Comparison of ENCODE assay signal across 10 mouse cellular contexts in genomic region chr9:111077745-111078144, GRCm38 (mm10). TPM values are rescaled to one million over a fixed set of nuclear protein-coding genes. Genes with fewer than 3 reads are reported as not detected.
DNase-seq lines count a peak whose midpoint lies in the region; ATAC-seq and TF ChIP-seq lines count a peak whose summit lies in the region.
"Had no signal": no experiment of that assay in that cellular context is flagged by ENCODE, and none has a peak within 500 bp of the region (broad histone marks: within the 10 kb centered on the region; RNA-seq: fewer than 3 reads in every experiment).

No protein-coding gene starts in this region.

- peak; percentile 69 for TF ChIP-seq CTCF in layer of hippocampus, adult 2 months (conservative IDR thresholded peaks at IDR 0.05)
- peak; percentile 75 for TF ChIP-seq CTCF in G1E (IDR thresholded peaks at IDR 0.05; ENCODE audit: low read depth, low read length)
- peak; percentile 41; the same call in 1 of the 2 replicates for TF ChIP-seq CTCF in embryonic fibroblast, embryonic 13.5 days (IDR thresholded peaks at IDR 0.05; ENCODE audit: borderline replicate concordance, insufficient read depth, low read length)

- no peak for TF ChIP-seq POLR2A in embryonic fibroblast, embryonic 13.5 days (IDR thresholded peaks at IDR 0.05; ENCODE audit: low read depth, low read length)

- peaks cover 5% of the 10 kb centered on the region for H3K4me1 ChIP-seq in G1E (ENCODE audit: insufficient read depth, low read depth, low read length)
- H3K4me1 ChIP-seq in embryonic fibroblast, embryonic 13.5 days (ENCODE audit: control insufficient read depth, insufficient read depth, low read length) = no peaks in the 10 kb centered on the region
- no peaks in the 10 kb centered on the region for H3K4me1 ChIP-seq in kidney, embryonic 16.5 days (ENCODE audit: insufficient read depth, low read length)
- H3K4me1 ChIP-seq: limb, embryonic 13.5 days had no signal

- H3K9me3 ChIP-seq in G1E (replicated peaks) = peaks cover 4% of the 10 kb centered on the region
- H3K9me3 ChIP-seq in kidney, embryonic 16.5 days (ENCODE audit: low read length) = peaks cover 9% of the 10 kb centered on the region

- no peak overlapping the region for H3K4me3 ChIP-seq in layer of hippocampus, adult 2 months
- no peak overlapping the region for H3K4me3 ChIP-seq in G1E (ENCODE audit: low read depth, low read length)
- H3K4me3 ChIP-seq in embryonic fibroblast, embryonic 13.5 days (ENCODE audit: insufficient read depth, low read length) = no peak overlapping the region
- H3K4me3 ChIP-seq in kidney, embryonic 16.5 days (ENCODE audit: low read length) = no peak overlapping the region
- H3K4me3 ChIP-seq: limb, embryonic 13.5 days had no signal

- no peak overlapping the region for H3K9ac ChIP-seq in kidney, embryonic 16.5 days (replicated peaks; ENCODE audit: low read length)
- H3K9ac ChIP-seq: limb, embryonic 13.5 days had no signal

- no peak for ATAC-seq in G1E (ENCODE audit: extremely low read depth, insufficient number of reproducible peaks, low FRiP score, poor library complexity, severe bottlenecking)
- ATAC-seq in granulocyte monocyte progenitor cell, adult 5-6 weeks (replicated peaks; ENCODE audit: poor library complexity, severe bottlenecking) = no peak
- no peak for ATAC-seq in kidney, embryonic 16.5 days (ENCODE audit: low FRiP score, low TSS enrichment)
- ATAC-seq: hindbrain, embryonic 16.5 days had no signal

- DNase-seq in layer of hippocampus, adult 2 months (ENCODE audit: low spot score in 2 of 2) = no peak
- DNase-seq in layer of hippocampus, postnatal 10 days (ENCODE audit: low spot score in 2 of 2) = no peak
- peak; percentile 41 to 43 for DNase-seq in B cell, adult 2 months
- no peak for DNase-seq in G1E (ENCODE audit: low spot score)
- no peak for DNase-seq in layer of hippocampus, postnatal 14 days (ENCODE audit: low spot score in 2 of 2)

- no peak overlapping the region for H3K4me2 ChIP-seq in kidney, embryonic 16.5 days (replicated peaks; ENCODE audit: low read depth, low read length)
- H3K4me2 ChIP-seq: limb, embryonic 13.5 days had no signal

- 57% methylated on average over 5 of the region's 5 CpGs for WGBS in kidney, embryonic 16.5 days

- H3K36me3 ChIP-seq in G1E (replicated peaks) = no peaks in the 10 kb centered on the region
- no peaks in the 10 kb centered on the region for H3K36me3 ChIP-seq in kidney, embryonic 16.5 days (ENCODE audit: insufficient read depth, low read length)
- H3K36me3 ChIP-seq: limb, embryonic 13.5 days had no signal

- peaks cover 18% of the 10 kb centered on the region for H3K27me3 ChIP-seq in G1E (ENCODE audit: insufficient read depth, low read length)
- H3K27me3 ChIP-seq in kidney, embryonic 16.5 days (ENCODE audit: insufficient read depth, low read length) = no peaks in the 10 kb centered on the region
- H3K27me3 ChIP-seq: limb, embryonic 13.5 days had no signal

- H3K27ac ChIP-seq in layer of hippocampus, adult 2 months = no peak overlapping the region
- H3K27ac ChIP-seq in embryonic fibroblast, embryonic 13.5 days (ENCODE audit: insufficient read depth, low read length) = no peak overlapping the region
- no peak overlapping the region for H3K27ac ChIP-seq in kidney, embryonic 16.5 days (ENCODE audit: low read length)
- H3K27ac ChIP-seq: limb, embryonic 13.5 days had no signal

RNA-seq across cellular contexts. Expression of gene Ccrl2, which starts 20.4 kb away (rescaled TPM):
- total RNA-seq in layer of hippocampus, adult 2 months (2021) = under 1 TPM; 0.69 to 0.72 TPM
- 1 to 10 TPM in 1 of 2 experiments, under 1 TPM in 1; 0.69 to 1.5 TPM for total RNA-seq in layer of hippocampus, postnatal 10 days (2021)
- total RNA-seq in G1E (2014; fragmentation: Nextera tagmentation) (32.2 and 44.7 TPM in 2 replicates), G1E (2017) (20.9 and 21.0 TPM in 2 replicates)
- polyA plus RNA-seq in G1E (2012) = 0.18 and 0.78 TPM in 2 replicates
- polyA plus RNA-seq in embryonic fibroblast, embryonic 13.5 days (2011; ENCODE audit: insufficient read length, low read depth, missing spikeins) = not detected in 2 replicates
- 1 to 10 TPM in 1 of 2 experiments, under 1 TPM in 1; 0.92 to 1.8 TPM for total RNA-seq in layer of hippocampus, postnatal 14 days (2021)
- total RNA-seq in granulocyte monocyte progenitor cell, adult 5-6 weeks (2014; fragmentation: Nextera tagmentation) = 3.7 TPM in 1 of 2 replicates, not detected in the other
- total RNA-seq in granulocyte monocyte progenitor cell, adult 5-6 weeks (2017) = 6.5 and 8.8 TPM in 2 replicates
- 0.96 and 1.2 TPM in 2 replicates for polyA plus RNA-seq in kidney, embryonic 16.5 days (2015; fragmentation: Nextera tagmentation; extraction: Ambion mirVana)

RNA-seq across cellular contexts. Expression of gene Lrrfip2, which starts 39.6 kb away (rescaled TPM):
- total RNA-seq in layer of hippocampus, adult 2 months (2021) = 10 to 100 TPM; 37.2 to 38.0 TPM
- total RNA-seq in layer of hippocampus, postnatal 10 days (2021) = 10 to 100 TPM; 29.1 to 30.2 TPM
- total RNA-seq in G1E (2014; fragmentation: Nextera tagmentation) (33.6 and 38.4 TPM in 2 replicates), G1E (2017) (28.4 and 30.4 TPM in 2 replicates)
- 11.7 and 14.3 TPM in 2 replicates for polyA plus RNA-seq in G1E (2012)
- polyA plus RNA-seq in embryonic fibroblast, embryonic 13.5 days (2011; ENCODE audit: insufficient read length, low read depth, missing spikeins) = 39.2 and 41.3 TPM in 2 replicates
- total RNA-seq in layer of hippocampus, postnatal 14 days (2021) = 10 to 100 TPM; 26.3 to 29.0 TPM
- 34.0 and 37.9 TPM in 2 replicates for total RNA-seq in granulocyte monocyte progenitor cell, adult 5-6 weeks (2014; fragmentation: Nextera tagmentation)
- 75.1 and 86.0 TPM in 2 replicates for total RNA-seq in granulocyte monocyte progenitor cell, adult 5-6 weeks (2017)
- 37.8 and 38.2 TPM in 2 replicates for polyA plus RNA-seq in kidney, embryonic 16.5 days (2015; fragmentation: Nextera tagmentation; extraction: Ambion mirVana)

RNA-seq across cellular contexts. Expression of gene Ltf, which starts 58.7 kb away (rescaled TPM):
- not detected for total RNA-seq in layer of hippocampus, adult 2 months (2021)
- total RNA-seq in layer of hippocampus, postnatal 10 days (2021) = 1 to 10 TPM in 1 of 2 experiments, not detected in 1; 2.0 TPM
- total RNA-seq in G1E (2014; fragmentation: Nextera tagmentation) (not detected in 2 replicates), G1E (2017) (0.16 TPM in 1 of 2 replicates, not detected in the other)
- polyA plus RNA-seq in G1E (2012) = not detected in 2 replicates
- polyA plus RNA-seq in embryonic fibroblast, embryonic 13.5 days (2011; ENCODE audit: insufficient read length, low read depth, missing spikeins) = not detected in 2 replicates
- under 1 TPM; 0.32 to 0.74 TPM for total RNA-seq in layer of hippocampus, postnatal 14 days (2021)
- total RNA-seq in granulocyte monocyte progenitor cell, adult 5-6 weeks (2014; fragmentation: Nextera tagmentation) = 32.3 TPM in 1 of 2 replicates, not detected in the other
- total RNA-seq in granulocyte monocyte progenitor cell, adult 5-6 weeks (2017) = 99.6 and 152 TPM in 2 replicates
- 1.8 and 3.1 TPM in 2 replicates for polyA plus RNA-seq in kidney, embryonic 16.5 days (2015; fragmentation: Nextera tagmentation; extraction: Ambion mirVana)

Comparison
In these comparisons a context has a peak if more than half of its experiments do, and no peak if none do; other contexts are left out.
1. DNase-seq: peak in B cell, adult 2 months (2 of 2); none in layer of hippocampus, adult 2 months (0 of 2), layer of hippocampus, postnatal 10 days (0 of 2), G1E (single experiment) and layer of hippocampus, postnatal 14 days (0 of 2).
2. Peak in every context shown above with its lines, with median percentiles within 50 percentile points of each other: CTCF ChIP-seq.